Mouse (Mus musculus) bone marrow, adult 2 months (tissue): ENCODE data around the gene Sh2b3.

Experiments used
- CTCF ChIP-seq: fragments of 200-500 bp; IDR thresholded peaks from 2 replicates; pipeline ENCODE4 v1.5.1; 2011; ENCODE audit warnings: low read length, control low read depth; ENCODE audit not compliant: control insufficient read depth, insufficient read depth
- POLR2A ChIP-seq: fragments of 200-500 bp; IDR thresholded peaks from 2 replicates; pipeline ENCODE4 v1.6.1; 2011; ENCODE audit warnings: low read depth, mild to moderate bottlenecking, control low read depth, low read length, borderline replicate concordance; ENCODE audit not compliant: control insufficient read depth

DNA sequence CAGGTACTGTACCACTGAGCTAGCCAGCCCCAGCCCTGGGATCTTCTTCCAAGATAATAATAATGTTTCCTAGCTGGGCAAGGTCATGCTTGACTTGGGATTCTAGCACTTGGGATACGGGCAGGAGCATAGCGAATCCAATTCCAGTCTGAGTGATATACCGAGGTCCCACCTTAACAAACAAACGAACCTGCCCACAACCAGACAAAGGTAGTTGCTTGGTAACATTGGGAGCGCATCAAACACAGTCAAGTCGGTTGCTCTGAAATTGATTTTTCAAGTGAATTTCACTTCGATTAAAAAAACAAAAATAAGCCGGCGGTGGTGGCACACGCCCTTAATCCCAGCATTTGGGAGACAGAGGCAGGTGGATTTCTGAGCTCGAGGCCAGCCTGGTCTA, 8.9 kb upstream of the Sh2b3 start:
- no peak for TF ChIP-seq CTCF
- TF ChIP-seq POLR2A: no peak
